Mouse (Mus musculus) midbrain, postnatal 0 days (tissue): ENCODE measurements at regions not wholly inside any gene's neighbourhood (a gene's known extent, or its start where the extent isn't known, plus 50 kb on each side); places are given as distances from the start of the nearest gene placed in this dataset.
A peak's percentile ranks its signal among the peaks of the same experiment; 100 is the strongest.

ENCODE experiments used
- ATAC-seq: fragments of 200-750 bp; cut with Nextera tagmentation; 2 replicates; pipeline ENCODE4 v1.8.0; 2017; ENCODE audit warnings: moderate number of reproducible peaks, mild to moderate bottlenecking, moderate TSS enrichment, moderate library complexity; ENCODE audit not compliant: low FRiP score
- DNase-seq: peaks from one replicate; pipeline ENCODE4 v3.0.0-alpha.2; 2015; ENCODE audit warnings: low spot score
- H3K27ac ChIP-seq: fragments of 300-500 bp; sonication (generic); 2 replicates; pipeline ENCODE4 v1.5.1; 2014; ENCODE audit warnings: low read depth, mild to moderate bottlenecking, low read length, mixed read lengths
- H3K27me3 ChIP-seq: fragments of 300-500 bp; sonication (generic); 2 replicates; pipeline ENCODE4 v1.6.1; 2014; ENCODE audit warnings: low read length, control low read depth, mixed read lengths; ENCODE audit not compliant: insufficient read depth
- H3K36me3 ChIP-seq: fragments of 300-500 bp; sonication (generic); 2 replicates; pipeline ENCODE4 v1.6.1; 2014; ENCODE audit warnings: low read length, control low read depth, mixed read lengths; ENCODE audit not compliant: insufficient read depth
- H3K4me1 ChIP-seq: fragments of 300-500 bp; sonication (generic); 2 replicates; pipeline ENCODE4 v1.6.1; 2014; ENCODE audit warnings: mild to moderate bottlenecking, control low read depth, antibody characterized with exemption, low read length, mixed read lengths; ENCODE audit not compliant: insufficient read depth
- H3K4me2 ChIP-seq: fragments of 300-500 bp; sonication (generic); 2 replicates; pipeline ENCODE4 v1.6.1; 2014; ENCODE audit warnings: low read depth, mild to moderate bottlenecking, low read length, mixed read lengths; ENCODE audit not compliant: poor library complexity, severe bottlenecking
- H3K4me3 ChIP-seq: fragments of 300-500 bp; sonication (generic); 2 replicates; pipeline ENCODE4 v1.5.1; 2014; ENCODE audit warnings: low read depth, mild to moderate bottlenecking, low read length, moderate library complexity
- H3K9ac ChIP-seq: fragments of 300-500 bp; sonication (generic); replicated peaks from 2 replicates; pipeline ENCODE4 v1.6.1; 2014; ENCODE audit warnings: mild to moderate bottlenecking, low read length, moderate library complexity, mixed read lengths; ENCODE audit not compliant: poor library complexity, severe bottlenecking
- H3K9me3 ChIP-seq: fragments of 300-500 bp; sonication (generic); 2 replicates; pipeline ENCODE4 v1.6.1; 2016; ENCODE audit warnings: low read length, control low read depth
- CTCF ChIP-seq: IDR thresholded peaks from 2 replicates; pipeline ENCODE4 v1.5.1; 2016; ENCODE audit warnings: antibody characterized with exemption, mild to moderate bottlenecking
- WGBS: fragments of 180-500 bp; shearing (Covaris S2); extraction: QIAGEN DNeasy Blood & Tissue Kit; methylation state at CpG from one replicate; pipeline ENCODE4 v1.1.7; 2014; 5-methylcytosine and 5-hydroxymethylcytosine counted together

GRCm38 (mm10) chr11:56148956-56149355 lies 108.1 kb upstream of the Nmur2 start:
- Histone ChIP-seq H3K9me3 (no peaks in the 10 kb centered on the region), H3K27me3 (no peaks in the 10 kb centered on the region), H3K27ac (no peak overlapping the region), H3K4me3 (no peak overlapping the region), H3K4me2 (no peak overlapping the region), H3K4me1 (peaks cover 5% of the 10 kb centered on the region; the same call in 1 of the 2 replicates), H3K9ac (no peak overlapping the region), H3K36me3 (no peaks in the 10 kb centered on the region)
- ATAC-seq = no peak
- WGBS = 83% methylated on average over 1 of the region's 1 CpGs
- peak; percentile 72 for TF ChIP-seq CTCF
- DNase-seq = peak; percentile 62

- H3K4me3 ChIP-seq = no peak overlapping the region
- H3K4me1 ChIP-seq = peaks cover 5% of the 10 kb centered on the region; the same call in 1 of the 2 replicates
- ATAC-seq (no peak), DNase-seq (peak; percentile 63)
- H3K27ac ChIP-seq = no peak overlapping the region
- 63% methylated on average over 5 of the region's 5 CpGs for WGBS
- no peaks in the 10 kb centered on the region for H3K27me3 ChIP-seq
- TF ChIP-seq CTCF = no peak
- H3K36me3 ChIP-seq = no peaks in the 10 kb centered on the region
- no peaks in the 10 kb centered on the region for H3K9me3 ChIP-seq
- no peak overlapping the region for H3K4me2 ChIP-seq
- H3K9ac ChIP-seq = no peak overlapping the region
These were observed 105.9 kb upstream of the Nmur2 start for GRCm38 (mm10) chr11:56146708-56147107.

- ATAC-seq (0 out of 2 replicates have a peak, but pooled peaks have one; percentile 16), DNase-seq (peak; percentile 89)
- WGBS = 28% methylated on average over 15 of the region's 15 CpGs
- Histone ChIP-seq H3K9ac (no peak overlapping the region), H3K4me3 (0 out of 2 replicates have a peak overlapping the region, but pooled peaks have one; percentile 4), H3K4me2 (peak overlapping the region; percentile 40), H3K4me1 (no peaks in the 10 kb centered on the region), H3K9me3 (no peaks in the 10 kb centered on the region), H3K27me3 (no peaks in the 10 kb centered on the region), H3K36me3 (no peaks in the 10 kb centered on the region), H3K27ac (no peak overlapping the region)
- peak; percentile 98 for TF ChIP-seq CTCF
These were observed 90.6 kb upstream of the Nmur2 start for GRCm38 (mm10) chr11:56131339-56131823.

- Histone ChIP-seq H3K27ac (no peak overlapping the region), H3K27me3 (no peaks in the 10 kb centered on the region), H3K9me3 (no peaks in the 10 kb centered on the region), H3K9ac (no peak overlapping the region), H3K4me1 (no peaks in the 10 kb centered on the region), H3K4me3 (no peak overlapping the region), H3K36me3 (no peaks in the 10 kb centered on the region), H3K4me2 (no peak overlapping the region)
- peak; percentile 86 for TF ChIP-seq CTCF
- peak; percentile 86 for DNase-seq
- 54% methylated on average over 12 of the region's 12 CpGs for WGBS
- ATAC-seq = 0 out of 2 replicates have a peak, but pooled peaks have one; percentile 44
These were observed 75.9 kb upstream of the Nmur2 start for GRCm38 (mm10) chr11:56116553-56117232.

- Histone ChIP-seq H3K27ac (no peak overlapping the region), H3K4me1 (no peaks in the 10 kb centered on the region), H3K4me3 (no peak overlapping the region), H3K9me3 (no peaks in the 10 kb centered on the region), H3K9ac (no peak overlapping the region), H3K27me3 (no peaks in the 10 kb centered on the region), H3K36me3 (no peaks in the 10 kb centered on the region), H3K4me2 (no peak overlapping the region)
- DNase-seq (peak; percentile 93), ATAC-seq (peak; percentile 27; the same call in 1 of the 2 replicates)
- 10% methylated on average over 3 of the region's 3 CpGs for WGBS
- peak; percentile 93 for TF ChIP-seq CTCF
These were observed 67.1 kb upstream of the Nmur2 start for GRCm38 (mm10) chr11:56107929-56108328.

GRCm38 (mm10) chr11:56105632-56106031 lies 64.8 kb upstream of the Nmur2 start:
- TF ChIP-seq CTCF = peak; percentile 93
- no peak overlapping the region for H3K9ac ChIP-seq
- H3K4me3 ChIP-seq = no peak overlapping the region
- no peak overlapping the region for H3K4me2 ChIP-seq
- ATAC-seq (no peak), DNase-seq (peak; percentile 90)
- 25% methylated on average over 4 of the region's 4 CpGs for WGBS
- no peaks in the 10 kb centered on the region for H3K27me3 ChIP-seq
- H3K4me1 ChIP-seq = no peaks in the 10 kb centered on the region
- H3K36me3 ChIP-seq = no peaks in the 10 kb centered on the region
- no peaks in the 10 kb centered on the region for H3K9me3 ChIP-seq
- no peak overlapping the region for H3K27ac ChIP-seq
